Mouse (Mus musculus): ENCODE measurements around the gene Smpd2.

Smpd2 gene

GRCm38 (mm10) chr10:41489708-41490517, at the start of gene Smpd2, which contains the start of gene Ppil6:
TSS of gene Smpd2 (minus strand) at chr10:41490369.
TSS of gene Ppil6 (plus strand) at chr10:41490439.
- peak; percentile 94 for DNase-seq (ENCODE audit: low read depth, low spot score)

DNA sequence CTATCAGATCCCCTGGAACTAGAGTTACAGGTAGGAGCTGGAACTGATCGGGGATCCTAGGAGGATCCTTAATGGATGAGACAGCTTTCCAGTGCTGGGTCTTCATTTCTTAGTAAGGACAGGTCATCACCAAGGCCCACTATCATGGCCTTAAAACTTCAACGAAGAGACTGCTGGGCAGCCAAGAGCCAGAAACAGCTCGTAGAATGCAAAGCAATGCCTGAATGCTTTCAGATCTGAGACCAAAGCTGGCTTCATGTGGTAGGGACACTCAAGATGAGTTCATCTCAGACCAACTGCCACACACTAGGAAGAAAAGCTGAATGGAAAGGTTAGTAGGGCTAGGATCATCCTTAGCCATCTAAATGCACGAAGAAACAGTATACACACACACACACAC, 48.8 kb upstream of the Smpd2 start:
- no peak for DNase-seq (ENCODE audit: low read depth, low spot score)

DNA sequence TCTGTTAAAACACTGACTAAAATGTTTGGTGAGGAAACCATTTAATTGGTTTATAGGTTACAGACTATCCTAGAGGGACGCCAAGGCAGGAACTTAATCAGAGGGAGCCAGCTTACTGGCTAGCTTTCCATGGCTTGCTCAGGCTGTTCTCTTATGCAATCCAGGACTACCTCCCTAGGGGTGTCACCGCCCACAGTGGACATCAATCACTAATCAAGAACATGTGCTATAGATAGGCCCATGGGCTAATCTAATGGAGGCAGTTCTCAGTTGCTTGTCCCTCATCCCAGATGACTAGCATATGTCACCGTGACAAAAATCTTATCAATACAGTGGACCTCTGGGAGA, 47.8 kb upstream of the Smpd2 start:
- no peak for DNase-seq (ENCODE audit: low read depth, low spot score)

GRCm38 (mm10) chr10:41537226-41537982, 47.2 kb upstream of the Smpd2 start:
- DNase-seq (ENCODE audit: low read depth, low spot score) = no peak

- DNase-seq (ENCODE audit: low read depth, low spot score) = peak; percentile 22
Measured at GRCm38 (mm10) chr10:41536714-41537113, 46.5 kb upstream of the Smpd2 start.

- DNase-seq (ENCODE audit: low read depth, low spot score) = no peak
Measured at GRCm38 (mm10) chr10:41535991-41536390, 45.8 kb upstream of the Smpd2 start.

GRCm38 (mm10) chr10:41529972-41530371, 39.8 kb upstream of the Smpd2 start:
- DNase-seq (ENCODE audit: low read depth, low spot score) = peak; percentile 61

DNA sequence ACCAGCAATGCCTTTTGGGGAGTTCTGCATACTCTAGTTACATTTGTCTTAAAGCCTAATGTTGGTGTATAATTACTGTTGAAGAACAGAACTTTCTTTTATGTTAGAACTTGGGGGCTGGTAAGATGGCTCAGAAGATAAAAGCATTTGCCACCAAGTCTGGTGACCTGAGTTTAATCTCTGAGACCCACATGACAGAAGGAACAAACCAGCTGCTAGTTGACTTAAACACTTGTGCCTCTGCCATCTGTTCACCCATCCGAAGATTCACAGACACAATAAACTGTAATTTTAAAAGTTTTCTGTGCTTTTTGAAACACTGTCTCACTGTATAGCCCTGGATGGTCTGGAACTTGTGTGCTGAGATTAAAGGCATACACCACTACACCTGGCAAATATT, 35.5 kb upstream of the Smpd2 start:
- DNase-seq (ENCODE audit: low read depth, low spot score) = no peak

DNA sequence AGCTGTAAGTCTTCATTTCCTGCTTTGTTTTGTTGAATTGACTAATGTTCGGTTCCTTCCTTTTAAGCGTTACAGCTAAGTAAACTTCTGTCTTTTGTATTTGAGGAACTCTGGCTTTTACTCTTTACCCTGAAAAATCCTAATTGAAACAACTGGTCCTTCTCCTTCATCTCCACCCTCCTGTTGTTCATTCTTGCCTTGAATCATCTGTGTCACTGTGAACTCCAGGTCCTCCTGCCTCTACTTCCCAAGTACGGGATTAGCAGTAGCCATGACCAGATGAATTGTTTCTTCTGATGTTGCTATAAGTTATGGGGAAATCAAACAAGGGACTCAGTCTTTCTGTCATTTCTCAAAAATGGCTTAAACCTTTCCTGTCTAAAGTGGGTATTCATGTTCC, 33.2 kb upstream of the Smpd2 start:
- DNase-seq (ENCODE audit: low read depth, low spot score) = no peak

GRCm38 (mm10) chr10:41520410-41520673, 30.2 kb upstream of the Smpd2 start:
- no peak for DNase-seq (ENCODE audit: low read depth, low spot score)

- DNase-seq (ENCODE audit: low read depth, low spot score) = peak; percentile 78
Measured at GRCm38 (mm10) chr10:41519640-41520409, 29.7 kb upstream of the Smpd2 start.

- DNase-seq (ENCODE audit: low read depth, low spot score) = peak; percentile 96
Measured at GRCm38 (mm10) chr10:41518981-41519618, 28.9 kb upstream of the Smpd2 start, which contains the start of gene Cd164. TSS of gene Cd164 (plus strand) at chr10:41519414.

DNA sequence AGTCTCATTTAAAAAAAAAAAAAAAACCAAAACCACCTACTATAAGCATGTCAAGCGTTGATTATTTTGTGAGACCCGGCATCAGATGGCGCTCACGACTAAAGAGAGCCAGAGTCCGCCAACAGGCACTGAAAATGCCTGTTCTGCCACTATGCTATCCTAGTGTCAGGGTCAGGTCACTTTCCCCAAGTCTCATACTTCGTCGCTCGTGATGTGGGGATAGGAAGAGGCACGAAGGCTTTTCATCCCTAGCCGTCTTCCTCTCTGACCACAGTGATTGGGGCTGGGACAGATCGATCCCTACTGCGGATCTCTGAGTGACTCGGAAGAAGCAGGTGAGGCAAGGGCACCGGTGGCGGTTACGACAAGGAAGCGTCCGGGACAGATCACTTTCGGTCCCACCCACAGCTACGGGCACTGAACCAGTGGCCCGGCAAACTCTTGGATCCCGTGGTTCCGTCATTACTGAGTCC, 28.4 kb upstream of the Smpd2 start:
- peak; percentile 92 for DNase-seq (ENCODE audit: low read depth, low spot score)

- DNase-seq (ENCODE audit: low read depth, low spot score) = no peak
Measured at GRCm38 (mm10) chr10:41514921-41515320, 24.8 kb upstream of the Smpd2 start.

GRCm38 (mm10) chr10:41514301-41514700, 24.1 kb upstream of the Smpd2 start:
- DNase-seq (ENCODE audit: low read depth, low spot score) = no peak

DNA sequence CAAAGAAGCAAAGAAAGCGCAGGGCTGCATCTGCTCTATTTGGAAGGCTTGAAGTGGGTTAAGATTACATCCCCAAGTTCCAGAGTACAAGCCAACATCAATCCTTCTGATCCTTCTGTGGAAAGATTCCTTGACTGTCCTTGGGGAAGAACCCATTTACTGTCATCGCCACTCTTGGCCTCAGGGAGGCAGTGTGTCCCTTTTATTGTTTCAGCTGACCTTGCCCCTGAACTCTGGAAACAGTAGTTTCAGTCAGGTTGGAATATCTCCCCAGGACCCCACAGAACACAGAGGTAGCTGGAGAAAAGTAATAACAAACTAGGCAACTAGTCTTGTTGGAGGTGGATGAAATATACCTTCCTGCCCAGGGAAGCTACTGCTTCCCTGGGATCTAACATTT, 19.0 kb upstream of the Smpd2 start:
- peak; percentile 64 for DNase-seq (ENCODE audit: low read depth, low spot score)

DNA sequence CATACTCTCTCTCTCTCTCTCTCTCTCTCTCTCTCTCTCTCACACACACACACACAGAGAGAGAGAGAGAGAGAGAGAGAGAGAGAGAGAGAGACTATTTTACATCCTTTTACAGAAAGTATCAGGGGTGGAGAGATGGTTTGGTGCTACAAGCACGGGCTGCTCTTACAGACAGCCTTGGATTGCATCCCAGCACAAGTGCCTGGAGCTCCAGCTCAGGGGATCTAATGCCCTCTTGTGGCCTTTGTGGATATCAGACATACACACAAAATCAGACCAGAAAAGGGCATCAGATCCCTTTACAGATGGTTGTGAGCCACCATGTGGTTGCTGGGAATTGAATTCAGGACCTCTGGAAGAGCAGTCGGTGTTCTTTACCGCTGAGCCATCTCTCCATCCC, 15.3 kb upstream of the Smpd2 start:
- DNase-seq (ENCODE audit: low read depth, low spot score) = peak; percentile 85

DNA sequence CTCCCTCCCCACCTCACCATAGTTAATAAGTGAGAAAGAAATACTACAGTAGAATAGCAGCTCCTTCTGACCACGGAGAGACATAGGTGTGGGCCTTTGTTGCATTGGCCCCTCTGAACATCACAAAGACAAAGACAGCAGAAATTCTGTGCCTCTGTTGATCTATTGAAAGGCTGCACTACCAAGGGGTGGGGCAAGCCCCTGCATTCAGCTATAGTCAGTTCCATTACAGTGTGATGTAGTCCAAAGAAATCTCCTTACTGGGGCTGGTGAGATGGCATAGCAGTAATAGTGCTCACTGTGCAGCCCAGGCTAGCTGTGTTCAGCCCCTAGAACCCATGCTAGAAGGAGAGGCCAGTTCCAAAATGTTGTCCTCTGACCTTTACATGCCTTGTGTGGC, 14.8 kb upstream of the Smpd2 start:
- no peak for DNase-seq (ENCODE audit: low read depth, low spot score)

DNA sequence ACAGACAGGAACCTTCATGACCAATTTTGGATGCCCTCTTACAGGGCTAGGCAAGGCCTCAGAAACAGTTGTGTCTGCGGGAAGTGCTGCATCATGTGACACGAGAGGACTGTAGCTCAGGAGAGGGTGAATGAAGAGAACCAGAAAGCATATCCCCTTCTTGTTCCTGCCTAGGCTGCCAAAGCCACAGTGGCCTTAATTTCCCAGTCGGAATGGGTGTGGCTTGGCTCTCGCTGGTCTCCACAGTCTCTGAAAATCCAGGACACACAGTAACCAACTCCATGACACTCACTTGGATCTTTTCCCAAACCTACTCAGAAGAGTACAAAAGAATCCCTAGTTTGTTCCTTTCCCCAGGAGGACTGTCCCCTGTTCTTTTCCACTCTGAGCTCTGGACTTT, 10.8 kb upstream of the Smpd2 start:
- DNase-seq (ENCODE audit: low read depth, low spot score) = no peak

DNA sequence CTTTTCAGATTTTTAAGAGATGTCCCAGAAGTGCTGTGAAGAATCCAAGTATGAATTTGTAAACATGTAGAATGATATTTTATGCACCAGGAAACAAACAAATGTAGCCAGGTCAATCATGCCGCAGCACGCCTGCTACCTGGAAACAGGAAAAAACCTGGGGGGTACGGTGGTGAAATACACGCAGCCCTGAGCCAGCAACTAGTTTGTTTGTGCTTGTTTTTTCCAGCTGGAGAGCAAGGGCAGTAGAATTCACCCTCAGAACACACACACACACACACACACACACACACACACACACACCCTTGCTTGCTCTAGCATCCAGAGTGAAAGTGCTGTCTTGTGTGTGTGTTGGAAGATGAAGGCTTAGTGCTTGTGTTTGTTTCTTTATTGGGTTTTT, 942 bp upstream of the Smpd2 start:
- peak; percentile 33 for DNase-seq (ENCODE audit: low read depth, low spot score)

GRCm38 (mm10) chr10:41490518-41490873, 327 bp upstream of the Smpd2 start:
- no peak for DNase-seq (ENCODE audit: low read depth, low spot score)

- peak; percentile 24 for DNase-seq (ENCODE audit: low read depth, low spot score)
Measured at GRCm38 (mm10) chr10:41489294-41489693, 875 bp downstream of the Smpd2 start.

Data from CD4-positive, CD25-positive, alpha-beta regulatory T cell, adult 2 months (primary cell).